ENCODE assay signal across 12 mouse cellular contexts in the genomic region with DNA sequence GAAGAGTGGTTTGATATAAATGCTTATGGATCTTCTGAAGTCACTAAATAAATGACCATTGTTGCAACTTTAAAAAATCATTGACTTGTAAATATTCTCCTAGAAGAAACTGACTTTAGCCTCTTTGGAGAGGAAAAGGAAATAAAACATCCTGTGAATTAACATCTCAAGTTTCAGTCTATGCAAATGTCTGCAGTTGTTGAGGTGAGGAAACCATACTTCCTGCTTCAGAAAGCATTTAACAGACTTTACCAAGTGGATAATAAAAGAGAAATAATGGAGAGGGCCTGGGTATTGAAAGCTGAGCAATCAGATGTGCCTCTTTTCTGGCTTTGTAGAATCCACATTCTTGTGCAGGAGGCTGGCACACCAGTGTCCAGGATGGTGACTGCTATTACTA.
"Had no signal": no experiment of that assay in that cellular context is flagged by ENCODE, and none has a peak within 500 bp of the region (broad histone marks: within the 10 kb centered on the region; RNA-seq: fewer than 3 reads in every experiment).

No protein-coding gene starts in this region.

- ATAC-seq: midbrain, embryonic 13.5 days had no signal

- H3K4me1 ChIP-seq: midbrain, embryonic 13.5 days had no signal

- H3K27me3 ChIP-seq: limb, embryonic 13.5 days; midbrain, embryonic 13.5 days had no signal

- H3K27ac ChIP-seq: layer of hippocampus, adult 2 months; limb, embryonic 13.5 days; liver, embryonic 14.5 days; midbrain, embryonic 13.5 days had no signal

- H3K36me3 ChIP-seq: limb, embryonic 13.5 days; midbrain, embryonic 13.5 days had no signal

- DNase-seq: kidney, adult 11 months; kidney, postnatal 10 days; kidney, postnatal 4 days; left cerebral cortex, postnatal 4 days; lung, adult 18-20 months; retina, postnatal 1 day; right cerebral cortex, postnatal 14 days; thymus, postnatal 14 days had no signal

- H3K4me3 ChIP-seq: layer of hippocampus, adult 2 months; limb, embryonic 13.5 days; midbrain, embryonic 13.5 days had no signal
